Mouse (Mus musculus) intestine, embryonic 16.5 days (tissue): Measurements from ENCODE around the gene Fam57b. TPM values are rescaled to one million over a fixed set of nuclear protein-coding genes. Genes with fewer than 3 reads are reported as not detected.
A peak's percentile ranks its signal among the peaks of the same experiment; 100 is the strongest.

Experiments
- ATAC-seq: fragments of 200-750 bp; cut with Nextera tagmentation; 2 replicates; pipeline ENCODE4 v1.8.0; 2017; ENCODE audit warnings: moderate TSS enrichment, moderate library complexity
- H3K27ac ChIP-seq: fragments of 300-500 bp; sonication (generic); 2 replicates; pipeline ENCODE4 v1.5.1; 2014; ENCODE audit warnings: mild to moderate bottlenecking, low read length
- H3K27me3 ChIP-seq: fragments of 300-500 bp; sonication (generic); replicated peaks from 2 replicates; pipeline ENCODE4 v1.6.1; 2014; ENCODE audit warnings: low read length, control low read depth, mixed read lengths; ENCODE audit not compliant: control insufficient read depth, insufficient read depth
- H3K36me3 ChIP-seq: fragments of 300-500 bp; sonication (generic); 2 replicates; pipeline ENCODE4 v1.6.1; 2014; ENCODE audit warnings: low read length, control low read depth; ENCODE audit not compliant: control insufficient read depth, insufficient read depth
- H3K4me1 ChIP-seq: fragments of 300-500 bp; sonication (generic); 2 replicates; pipeline ENCODE4 v1.6.1; 2014; ENCODE audit warnings: low read length, control low read depth, mixed read lengths; ENCODE audit not compliant: control insufficient read depth, insufficient read depth
- H3K4me2 ChIP-seq: fragments of 300-500 bp; sonication (generic); 2 replicates; pipeline ENCODE4 v1.6.1; 2014; ENCODE audit warnings: low read depth, low read length, control low read depth
- H3K4me3 ChIP-seq: fragments of 300-500 bp; sonication (generic); 2 replicates; pipeline ENCODE4 v1.5.1; 2014; ENCODE audit warnings: mild to moderate bottlenecking, low read length
- H3K9ac ChIP-seq: fragments of 300-500 bp; sonication (generic); 2 replicates; pipeline ENCODE4 v1.6.1; 2014; ENCODE audit warnings: low read depth, low read length
- H3K9me3 ChIP-seq: fragments of 300-500 bp; sonication (generic); 2 replicates; pipeline ENCODE4 v1.6.1; 2016; ENCODE audit warnings: low read length, control low read depth; ENCODE audit not compliant: control insufficient read depth
- WGBS: fragments of 180-500 bp; shearing (Covaris S2); extraction: QIAGEN DNeasy Blood & Tissue Kit; methylation state at CpG from one replicate; pipeline ENCODE4 v1.1.7; 2014; 5-methylcytosine and 5-hydroxymethylcytosine counted together
- polyA plus RNA-seq: library from polyadenylated mRNA; unstranded; fragments of >200 nt; fragmentation: Nextera tagmentation; extraction: Ambion mirVana; gene quantifications from 2 replicates; pipeline ENCODE4 v1.2.1, GENCODE M21; 2015

Fam57b gene
- polyA plus RNA-seq, 1 experiment from 2014 or later = 1.4 TPM

GRCm38 (mm10) chr7:126793456-126794270 is 3.8 kb upstream of the Fam57b start:
- 78% methylated on average over 4 of the region's 4 CpGs for WGBS
- no peak overlapping the region for H3K4me3 ChIP-seq
- peaks cover 34% of the 10 kb centered on the region for H3K4me1 ChIP-seq
- peaks cover 17% of the 10 kb centered on the region for H3K36me3 ChIP-seq
- H3K9me3 ChIP-seq = no peaks in the 10 kb centered on the region
- peak overlapping the region; percentile 53; the same call in 1 of the 2 replicates for H3K4me2 ChIP-seq
- H3K9ac ChIP-seq = no peak overlapping the region
- peak overlapping the region; percentile 95; the same call in 1 of the 2 replicates for H3K27ac ChIP-seq
- ATAC-seq = no peak
- no peaks in the 10 kb centered on the region for H3K27me3 ChIP-seq

GRCm38 (mm10) chr7:126794271-126794605 is 3.2 kb upstream of the Fam57b start:
- WGBS = 71% methylated on average over 4 of the region's 4 CpGs
- H3K27me3 ChIP-seq = no peaks in the 10 kb centered on the region
- H3K9ac ChIP-seq = no peak overlapping the region
- H3K9me3 ChIP-seq = no peaks in the 10 kb centered on the region
- H3K36me3 ChIP-seq = peaks cover 17% of the 10 kb centered on the region
- ATAC-seq = no peak
- H3K4me2 ChIP-seq = no peak overlapping the region
- peaks cover 34% of the 10 kb centered on the region for H3K4me1 ChIP-seq
- no peak overlapping the region for H3K27ac ChIP-seq
- H3K4me3 ChIP-seq = no peak overlapping the region

GRCm38 (mm10) chr7:126795387-126796317 is 1.8 kb upstream of the Fam57b start:
- Histone ChIP-seq H3K4me1 (peaks cover 41% of the 10 kb centered on the region), H3K4me3 (no peak overlapping the region), H3K9ac (no peak overlapping the region), H3K27me3 (no peaks in the 10 kb centered on the region), H3K4me2 (no peak overlapping the region), H3K27ac (no peak overlapping the region), H3K9me3 (no peaks in the 10 kb centered on the region), H3K36me3 (peaks cover 11% of the 10 kb centered on the region)
- no peak for ATAC-seq
- WGBS = 80% methylated on average over 16 of the region's 16 CpGs

DNA sequence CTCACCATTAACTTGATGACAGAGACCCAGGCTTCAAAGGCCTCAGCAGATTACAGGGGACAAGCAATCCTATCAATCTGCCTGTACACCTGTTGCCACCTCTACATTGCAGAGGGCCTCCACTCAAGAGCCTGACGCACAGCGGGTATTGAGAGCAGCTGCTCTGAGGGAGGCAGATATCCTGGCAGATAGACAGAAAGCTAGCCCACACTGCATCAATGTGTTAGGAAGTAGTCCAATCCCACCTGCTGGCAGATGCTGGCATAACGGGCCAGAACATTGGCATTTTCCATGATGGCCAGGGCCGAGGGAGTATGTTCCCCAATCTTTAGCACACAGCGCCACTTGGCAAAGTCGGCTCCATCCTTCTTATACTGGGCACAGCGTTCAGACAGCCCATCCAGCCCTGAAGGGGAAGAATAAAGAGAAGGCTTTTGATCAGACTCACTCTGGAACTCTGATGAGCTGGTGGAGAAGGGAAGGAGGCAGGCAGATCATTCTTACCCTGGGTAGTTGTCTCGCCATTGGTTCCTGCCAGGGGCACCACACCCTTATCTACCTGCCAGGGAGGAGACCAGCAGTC is 1.0 kb upstream of the Fam57b start:
- Histone ChIP-seq H3K9me3 (no peaks in the 10 kb centered on the region), H3K36me3 (peaks cover 11% of the 10 kb centered on the region), H3K27ac (no peak overlapping the region), H3K4me3 (peak overlapping the region; percentile 88), H3K4me2 (peak overlapping the region; percentile 86; the same call in 1 of the 2 replicates), H3K4me1 (peaks cover 39% of the 10 kb centered on the region), H3K9ac (no peak overlapping the region), H3K27me3 (no peaks in the 10 kb centered on the region)
- no peak for ATAC-seq
- WGBS = 65% methylated on average over 8 of the region's 8 CpGs

DNA sequence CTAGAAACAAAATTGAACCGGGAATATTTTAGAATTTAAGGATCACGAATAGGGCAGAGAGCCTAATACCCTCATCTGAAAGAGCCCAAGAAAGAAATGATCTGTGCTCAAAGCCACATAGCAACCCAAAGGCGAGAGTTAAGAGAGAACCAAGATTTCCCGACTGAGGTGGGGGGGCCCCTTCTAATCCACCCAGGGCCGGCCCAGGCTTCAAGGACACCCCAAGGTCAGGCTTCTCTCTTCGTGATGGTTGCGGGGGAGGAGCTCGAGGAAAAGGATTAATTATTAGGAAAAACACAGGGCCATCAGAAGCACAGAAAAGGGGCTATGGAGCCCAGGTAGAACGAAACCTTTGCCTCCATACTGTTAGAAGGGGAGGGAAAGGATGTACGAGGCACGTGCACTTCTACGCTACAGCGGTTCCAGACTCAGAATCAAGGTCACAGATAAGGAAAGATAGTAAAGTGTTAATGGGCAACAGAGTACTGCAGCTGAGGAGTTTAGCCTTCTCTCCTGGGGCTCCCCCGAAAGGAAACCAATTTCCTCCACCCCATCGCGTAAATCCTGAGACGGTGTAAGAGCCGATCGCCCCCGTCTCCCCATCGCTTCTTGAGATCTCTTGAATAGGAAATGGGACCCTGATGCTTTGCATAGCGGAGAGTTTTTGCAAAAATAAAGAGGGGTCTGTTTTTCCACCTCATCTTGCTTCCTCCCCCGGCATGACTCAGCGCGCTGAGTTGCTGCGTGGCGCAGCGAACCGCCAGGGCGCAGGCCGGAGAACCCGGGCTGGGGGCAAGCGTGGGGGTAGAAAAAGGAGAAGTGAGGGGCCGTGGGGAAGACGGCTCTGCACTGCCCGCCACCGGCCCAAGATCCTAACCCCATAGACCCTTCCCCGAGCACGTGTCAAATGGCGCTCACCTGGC is 920 bp downstream of the Fam57b start:
- H3K4me1 ChIP-seq = peaks cover 32% of the 10 kb centered on the region

DNA sequence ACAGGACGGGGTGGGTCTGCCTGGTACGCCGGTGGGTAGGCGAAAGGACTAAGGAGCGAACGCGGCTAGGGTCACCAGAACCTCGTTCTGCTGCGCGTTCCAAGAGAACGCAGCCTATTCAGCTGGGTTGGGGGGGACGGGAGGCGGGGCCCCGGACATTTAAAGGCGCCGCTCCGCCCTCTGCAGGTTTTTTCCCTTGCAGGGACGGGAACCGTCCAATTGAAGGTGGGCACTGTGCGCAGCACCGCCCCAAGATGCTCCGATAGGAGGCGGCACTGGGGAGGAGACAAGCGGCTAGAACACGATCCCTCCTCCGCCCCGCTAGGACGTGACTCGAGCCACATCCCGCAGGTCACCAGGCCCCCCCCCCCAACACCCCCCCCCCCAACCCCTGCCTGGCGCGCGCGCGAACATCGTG is 1.6 kb downstream of the Fam57b start:
- peak overlapping the region; percentile 99 for H3K27ac ChIP-seq
- no peaks in the 10 kb centered on the region for H3K9me3 ChIP-seq
- peak overlapping the region; percentile 86 for H3K4me2 ChIP-seq
- peak overlapping the region; percentile 88 for H3K4me3 ChIP-seq
- H3K4me1 ChIP-seq = peaks cover 32% of the 10 kb centered on the region
- WGBS = under 1% methylated on average over 31 of the region's 36 CpGs
- H3K9ac ChIP-seq = peak overlapping the region; percentile 95
- peak; percentile 96 for ATAC-seq
- peaks cover 11% of the 10 kb centered on the region for H3K36me3 ChIP-seq
- H3K27me3 ChIP-seq = no peaks in the 10 kb centered on the region

More for the DNA sequence above, 920 bp downstream of the Fam57b start:
- no peaks in the 10 kb centered on the region for H3K9me3 ChIP-seq
- peak overlapping the region; percentile 98 for H3K27ac ChIP-seq
- under 1% methylated on average over 40 of the region's 40 CpGs for WGBS
- peak overlapping the region; percentile 86 for H3K4me2 ChIP-seq
- ATAC-seq = no peak; the same call in 1 of the 2 replicates
- peaks cover 11% of the 10 kb centered on the region for H3K36me3 ChIP-seq
- H3K4me3 ChIP-seq = peak overlapping the region; percentile 88
- peak overlapping the region; percentile 95 for H3K9ac ChIP-seq
- H3K27me3 ChIP-seq = no peaks in the 10 kb centered on the region

DNA sequence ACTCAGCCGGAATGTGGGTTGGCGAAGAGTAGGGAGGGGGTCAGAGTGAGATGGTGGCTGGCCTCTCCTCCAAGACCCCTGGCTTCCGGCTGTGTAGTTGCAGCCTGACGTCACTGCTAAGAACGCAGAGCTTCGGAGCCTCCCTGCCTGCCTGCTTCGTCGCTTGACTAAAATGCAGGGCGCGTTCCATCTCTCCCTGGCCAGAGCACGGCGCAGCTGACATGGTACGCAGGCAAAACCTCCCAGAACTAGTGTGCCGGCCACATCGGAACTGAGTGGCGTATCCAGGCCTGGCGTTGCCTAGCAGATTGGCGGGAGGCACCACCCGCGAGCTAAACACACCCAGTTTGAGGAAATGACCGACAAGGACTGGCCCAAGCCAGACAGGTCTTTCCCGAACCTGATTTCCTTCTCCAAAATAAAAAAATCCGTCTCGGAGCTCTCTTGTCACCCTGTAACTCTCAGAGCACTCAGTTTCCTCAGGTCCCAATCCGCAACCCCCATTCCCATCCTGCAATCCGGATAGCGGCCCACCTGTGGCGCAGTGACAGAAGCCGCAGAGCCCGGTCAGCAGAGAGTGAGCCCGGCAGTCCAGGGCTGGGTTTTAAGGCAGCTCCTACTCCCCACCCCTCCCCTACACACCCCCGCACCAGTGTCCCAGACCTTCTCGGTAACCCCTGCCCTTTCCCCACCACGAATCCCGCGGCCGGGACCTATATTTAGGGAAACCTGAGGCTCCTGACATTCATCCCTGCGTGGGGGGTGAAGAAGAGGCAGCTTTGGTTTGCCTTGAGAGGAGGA is 2.2 kb downstream of the Fam57b start:
- peak; percentile 87 for ATAC-seq
- Histone ChIP-seq H3K4me2 (peak overlapping the region; percentile 76), H3K4me1 (peaks cover 32% of the 10 kb centered on the region), H3K4me3 (peak overlapping the region; percentile 88), H3K9ac (peak overlapping the region; percentile 77), H3K36me3 (peaks cover 11% of the 10 kb centered on the region), H3K27ac (peak overlapping the region; percentile 99), H3K27me3 (no peaks in the 10 kb centered on the region), H3K9me3 (no peaks in the 10 kb centered on the region)
- 3% methylated on average over 38 of the region's 38 CpGs for WGBS
